Mouse (Mus musculus): ENCODE results near the gene D3Ertd751e.

D3Ertd751e gene

DNA sequence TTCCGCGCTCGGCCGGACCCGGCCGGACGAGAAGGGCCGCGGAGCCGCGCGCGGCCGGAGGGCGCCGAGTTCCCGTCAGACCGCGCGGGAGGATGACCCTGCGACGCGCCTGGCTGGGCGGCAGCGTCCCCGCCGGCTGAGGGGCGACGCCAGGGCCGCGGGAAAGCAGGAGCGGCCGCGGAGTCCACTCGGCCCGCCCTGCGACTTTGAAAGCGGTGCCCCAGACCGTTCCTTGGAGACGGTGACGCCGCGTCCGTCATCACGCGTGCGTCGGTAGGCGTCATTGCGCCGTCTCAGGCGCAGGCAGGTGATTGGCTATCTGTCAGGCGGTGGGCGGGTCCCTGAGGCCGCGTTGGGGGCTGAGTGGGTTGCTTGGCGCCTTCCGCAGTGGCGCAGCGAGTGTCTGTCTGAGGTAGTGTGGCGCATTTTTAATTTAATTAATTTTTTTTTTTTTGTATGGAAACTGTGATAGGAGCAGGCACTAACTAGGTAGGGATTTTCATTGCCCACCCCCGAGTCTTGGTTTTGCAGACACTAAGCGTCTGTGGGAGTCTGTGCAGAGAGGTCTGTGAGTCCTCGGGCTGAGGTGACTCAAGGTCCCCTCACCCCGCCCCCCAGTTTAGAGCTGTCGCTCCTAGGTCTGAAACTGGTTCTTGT is at the start of gene D3Ertd751e, which contains the start of gene Sclt1:
Gene D3Ertd751e, plus strand, starts transcription at position 334 of the 657 bp plus-strand sequence.
Gene Sclt1, minus strand, starts transcription at position 237 of the 657 bp plus-strand sequence.
- DNase-seq, result peak; percentile 97

DNA sequence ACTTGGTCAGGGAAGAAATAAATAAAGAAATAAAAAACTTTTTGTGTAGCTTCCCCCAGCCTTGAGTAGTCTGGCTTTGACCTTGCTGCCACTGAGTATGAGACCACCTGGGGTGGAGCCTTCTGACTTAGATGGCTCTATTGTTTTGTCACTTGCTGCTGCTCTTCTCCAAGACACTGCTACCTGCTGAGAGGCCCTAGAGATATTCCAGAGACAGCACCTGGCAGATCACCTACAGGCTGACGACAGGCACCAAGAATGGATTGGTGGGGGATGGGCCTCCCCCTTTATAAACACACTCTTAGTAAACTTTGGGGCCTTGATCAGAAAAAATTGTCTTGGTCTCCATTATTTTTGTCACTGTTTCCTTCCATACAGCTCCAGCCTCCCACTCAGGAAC is 46.7 kb upstream of the D3Ertd751e start:
- DNase-seq, result no peak

DNA sequence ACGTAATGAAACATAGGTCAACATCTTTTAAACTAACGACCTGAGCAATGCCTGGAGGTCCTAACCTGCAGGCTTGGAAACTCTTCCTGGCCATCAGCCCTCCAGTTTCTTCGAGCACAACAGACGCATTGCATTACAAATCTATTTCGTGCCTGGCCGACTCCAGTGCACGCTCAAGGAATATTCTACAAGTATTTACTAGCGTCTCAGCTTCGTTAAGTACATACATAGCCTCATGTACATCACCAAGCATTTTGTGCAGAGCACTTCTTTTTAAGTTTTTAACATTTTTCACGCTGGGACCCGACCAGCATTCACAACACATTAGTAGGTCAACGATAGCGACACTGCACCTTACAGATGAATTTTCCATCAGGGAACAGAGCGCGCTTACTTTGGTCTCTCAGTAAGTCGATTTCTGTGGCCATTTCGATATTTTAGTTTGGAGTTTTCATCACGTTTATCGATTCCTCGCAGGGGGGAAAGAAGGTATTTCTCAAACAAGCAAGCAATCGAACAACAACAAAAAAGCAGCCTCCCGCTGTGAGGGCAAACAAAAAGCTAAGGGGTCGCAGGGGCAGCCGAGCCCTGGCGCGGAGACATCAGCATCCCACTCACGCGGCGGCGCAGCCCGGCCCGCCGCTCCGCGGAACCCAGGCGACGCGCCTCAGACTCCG is 672 bp upstream of the D3Ertd751e start:
- no peak for DNase-seq

DNA sequence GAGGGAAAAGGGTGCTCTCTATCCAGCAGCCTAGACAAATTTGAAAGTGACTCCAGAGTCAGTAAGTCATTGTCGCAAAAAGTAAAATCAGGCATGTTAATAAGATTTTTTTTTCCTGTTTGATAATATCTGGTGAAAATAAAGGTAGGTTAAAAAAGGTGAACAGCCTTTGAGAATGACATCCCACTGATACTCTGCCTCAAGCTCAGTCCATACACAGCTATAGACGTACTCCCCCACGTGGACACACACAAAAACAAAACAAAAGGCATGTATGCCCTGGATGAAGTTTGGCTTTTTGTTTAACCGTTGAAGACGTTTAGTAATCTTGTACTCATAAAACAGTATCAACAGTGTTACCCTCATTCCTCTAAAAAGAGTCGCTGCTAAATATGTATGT is 1.0 kb downstream of the D3Ertd751e start:
- no peak for DNase-seq

DNA sequence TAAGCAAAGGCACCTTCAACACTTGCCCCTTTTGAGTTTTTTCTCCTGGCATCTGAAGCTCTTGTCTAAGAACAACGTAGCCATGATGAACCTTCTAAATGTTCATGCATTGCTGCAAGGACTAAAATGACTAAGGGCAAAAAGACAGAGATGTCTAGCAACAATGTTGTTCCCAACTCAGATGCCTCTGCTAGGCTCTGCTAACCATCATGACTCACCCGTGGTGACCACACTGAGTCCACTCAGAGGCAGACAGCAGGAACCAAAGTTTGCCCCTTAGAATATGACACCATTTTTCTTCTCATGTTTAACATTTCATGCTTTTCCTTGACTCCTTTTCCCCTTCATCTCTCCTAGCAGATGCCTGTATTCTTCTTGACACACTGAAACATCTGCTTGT is 12.1 kb downstream of the D3Ertd751e start:
- DNase-seq, result no peak

DNA sequence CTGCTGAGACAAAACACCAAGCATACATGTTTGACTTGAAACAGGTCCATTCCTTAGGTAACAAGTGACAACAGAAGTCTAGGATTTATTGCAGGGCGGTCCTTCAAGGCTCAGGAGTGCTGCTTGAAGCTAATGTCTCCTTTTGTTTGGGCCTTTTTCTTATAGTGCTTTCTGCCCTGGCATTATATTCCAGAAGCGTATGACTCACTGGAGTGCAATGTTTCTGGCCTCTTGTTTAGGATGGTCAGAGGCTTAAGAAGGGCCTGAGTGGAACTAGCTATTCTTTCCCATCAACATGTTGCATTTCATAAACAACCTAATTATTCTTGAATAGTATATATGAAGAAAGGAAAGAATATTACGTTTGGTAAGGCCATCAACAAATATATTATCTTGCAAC is 19.7 kb downstream of the D3Ertd751e start:
- DNase-seq, result no peak

DNA sequence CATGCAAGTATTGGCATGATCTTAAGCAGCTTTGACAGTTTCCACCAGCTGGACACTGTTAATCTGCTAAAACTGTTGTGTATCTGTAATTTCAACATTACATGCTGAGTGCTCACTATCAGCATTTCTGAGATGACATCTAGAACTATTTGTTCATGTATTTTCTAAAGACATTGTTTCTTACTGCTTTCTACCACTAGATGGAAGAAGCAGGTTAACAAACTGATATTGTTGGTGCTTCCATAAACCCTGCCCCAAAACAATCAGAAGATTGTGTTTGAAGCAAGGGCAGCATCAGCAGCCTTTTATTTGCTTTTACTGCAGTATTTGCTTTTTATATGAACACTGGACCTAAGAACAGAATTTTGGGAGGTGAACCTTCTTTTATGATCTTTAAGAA is 70.0 kb downstream of the D3Ertd751e start:
- DNase-seq, result no peak

Measured in layer of hippocampus, adult 9-11 months (tissue).